Mouse (Mus musculus) limb, embryonic 13.5 days (tissue): ENCODE measurements around the gene Fhl2. TPM values are rescaled to one million over a fixed set of nuclear protein-coding genes. Genes with fewer than 3 reads are reported as not detected.

Source experiments
- ATAC-seq: fragments of 200-750 bp; cut with Nextera tagmentation; 2 replicates; pipeline ENCODE4 v1.8.0; 2017; ENCODE audit warnings: low read depth, moderate number of reproducible peaks, moderate TSS enrichment; ENCODE audit not compliant: low FRiP score
- H3K27ac ChIP-seq: fragments of 300-500 bp; sonication (generic); 2 replicates; pipeline ENCODE4 v1.5.1; 2015; ENCODE audit warnings: inconsistent platforms, mild to moderate bottlenecking, moderate library complexity
- H3K27me3 ChIP-seq: fragments of 300-500 bp; sonication (generic); 2 replicates; pipeline ENCODE4 v1.6.1; 2015; ENCODE audit warnings: mild to moderate bottlenecking, inconsistent platforms
- H3K36me3 ChIP-seq: fragments of 300-500 bp; sonication (generic); 2 replicates; pipeline ENCODE4 v1.6.1; 2015; ENCODE audit warnings: inconsistent platforms, mild to moderate bottlenecking, moderate library complexity
- H3K4me1 ChIP-seq: fragments of 300-500 bp; sonication (generic); 2 replicates; pipeline ENCODE4 v1.6.1; 2015; ENCODE audit warnings: inconsistent platforms
- H3K4me2 ChIP-seq: fragments of 300-500 bp; sonication (generic); replicated peaks from 2 replicates; pipeline ENCODE4 v1.6.1; 2015; ENCODE audit warnings: inconsistent platforms, mild to moderate bottlenecking, moderate library complexity
- H3K4me3 ChIP-seq: fragments of 300-500 bp; sonication (generic); 2 replicates; pipeline ENCODE4 v1.5.1; 2015; ENCODE audit warnings: moderate library complexity, mild to moderate bottlenecking, inconsistent platforms
- H3K9ac ChIP-seq: fragments of 300-500 bp; sonication (generic); 2 replicates; pipeline ENCODE4 v1.6.1; 2015; ENCODE audit warnings: mild to moderate bottlenecking, inconsistent platforms
- H3K9me3 ChIP-seq: fragments of 300-500 bp; sonication (generic); 2 replicates; pipeline ENCODE4 v1.6.1; 2016; ENCODE audit warnings: inconsistent platforms
- WGBS: fragments of 180-500 bp; shearing (Covaris S2); methylation state at CpG from one replicate; pipeline ENCODE4 v1.1.7; 2015; 5-methylcytosine and 5-hydroxymethylcytosine counted together
- polyA plus RNA-seq: library from polyadenylated mRNA; unstranded; fragments of >200 nt; fragmentation: Nextera tagmentation; extraction: Ambion mirVana; gene quantifications from 2 replicates; pipeline ENCODE4 v1.2.1, GENCODE M21; 2015

Gene Fhl2
- polyA plus RNA-seq, 1 experiment from 2014 or later: 19.1 TPM

GRCm38 (mm10) chr1:43215601-43216000 is 18.8 kb upstream of the Fhl2 start:
- Histone ChIP-seq H3K27ac (peak overlapping the region; percentile 63), H3K9ac (no peak overlapping the region), H3K4me1 (peaks cover 6% of the 10 kb centered on the region; the same call in 1 of the 2 replicates), H3K4me2 (no peak overlapping the region), H3K27me3 (no peaks in the 10 kb centered on the region), H3K36me3 (no peaks in the 10 kb centered on the region), H3K4me3 (no peak overlapping the region), H3K9me3 (no peaks in the 10 kb centered on the region)
- no peak for ATAC-seq
- 36% methylated on average over 3 of the region's 3 CpGs for WGBS

GRCm38 (mm10) chr1:43211274-43211673 is 14.5 kb upstream of the Fhl2 start:
- Histone ChIP-seq H3K36me3 (no peaks in the 10 kb centered on the region), H3K9me3 (no peaks in the 10 kb centered on the region), H3K9ac (no peak overlapping the region), H3K27me3 (no peaks in the 10 kb centered on the region), H3K4me2 (no peak overlapping the region), H3K27ac (no peak overlapping the region), H3K4me3 (no peak overlapping the region), H3K4me1 (peaks cover 6% of the 10 kb centered on the region; the same call in 1 of the 2 replicates)
- ATAC-seq: no peak
- WGBS: 50% methylated on average over 1 of the region's 1 CpGs

GRCm38 (mm10) chr1:43210285-43210684 is 13.5 kb upstream of the Fhl2 start:
- 77% methylated on average over 9 of the region's 9 CpGs for WGBS
- H3K36me3 ChIP-seq: no peaks in the 10 kb centered on the region
- no peak overlapping the region for H3K4me3 ChIP-seq
- no peak overlapping the region for H3K4me2 ChIP-seq
- H3K9me3 ChIP-seq: no peaks in the 10 kb centered on the region
- H3K9ac ChIP-seq: no peak overlapping the region
- H3K27ac ChIP-seq: no peak overlapping the region
- no peak for ATAC-seq
- no peaks in the 10 kb centered on the region for H3K4me1 ChIP-seq
- no peaks in the 10 kb centered on the region for H3K27me3 ChIP-seq

GRCm38 (mm10) chr1:43207147-43207546 is 10.4 kb upstream of the Fhl2 start:
- Histone ChIP-seq H3K9ac (no peak overlapping the region), H3K4me1 (no peaks in the 10 kb centered on the region), H3K27ac (no peak overlapping the region), H3K4me3 (no peak overlapping the region), H3K4me2 (no peak overlapping the region), H3K27me3 (no peaks in the 10 kb centered on the region), H3K36me3 (no peaks in the 10 kb centered on the region), H3K9me3 (no peaks in the 10 kb centered on the region)
- ATAC-seq: no peak
- WGBS: 79% methylated on average over 1 of the region's 1 CpGs

GRCm38 (mm10) chr1:43203282-43203681 is 6.5 kb upstream of the Fhl2 start:
- no peak overlapping the region for H3K9ac ChIP-seq
- WGBS: 24% methylated on average over 5 of the region's 5 CpGs
- ATAC-seq: no peak

GRCm38 (mm10) chr1:43202226-43202625 is 5.4 kb upstream of the Fhl2 start:
- no peak for ATAC-seq
- Histone ChIP-seq H3K4me3 (no peak overlapping the region), H3K27ac (no peak overlapping the region), H3K9me3 (no peaks in the 10 kb centered on the region), H3K36me3 (no peaks in the 10 kb centered on the region), H3K9ac (no peak overlapping the region), H3K4me2 (no peak overlapping the region), H3K4me1 (no peaks in the 10 kb centered on the region), H3K27me3 (no peaks in the 10 kb centered on the region)

More at GRCm38 (mm10) chr1:43203282-43203681, 6.5 kb upstream of the Fhl2 start:
- Histone ChIP-seq H3K36me3 (no peaks in the 10 kb centered on the region), H3K4me1 (no peaks in the 10 kb centered on the region), H3K4me3 (no peak overlapping the region), H3K9me3 (no peaks in the 10 kb centered on the region), H3K27me3 (no peaks in the 10 kb centered on the region), H3K27ac (no peak overlapping the region), H3K4me2 (no peak overlapping the region)

- H3K4me1 ChIP-seq: no peaks in the 10 kb centered on the region
- H3K4me2 ChIP-seq: no peak overlapping the region
- no peaks in the 10 kb centered on the region for H3K36me3 ChIP-seq
- no peak overlapping the region for H3K27ac ChIP-seq
- H3K9me3 ChIP-seq: no peaks in the 10 kb centered on the region
- H3K4me3 ChIP-seq: no peak overlapping the region
- H3K27me3 ChIP-seq: no peaks in the 10 kb centered on the region
- ATAC-seq: no peak
- H3K9ac ChIP-seq: no peak overlapping the region
- WGBS: 81% methylated on average over 2 of the region's 2 CpGs
Measured at GRCm38 (mm10) chr1:43201796-43202195, 5.0 kb upstream of the Fhl2 start.

GRCm38 (mm10) chr1:43199867-43200240 is 3.1 kb upstream of the Fhl2 start:
- no peaks in the 10 kb centered on the region for H3K9me3 ChIP-seq
- no peaks in the 10 kb centered on the region for H3K36me3 ChIP-seq
- no peaks in the 10 kb centered on the region for H3K27me3 ChIP-seq
- H3K4me2 ChIP-seq: no peak overlapping the region
- no peaks in the 10 kb centered on the region for H3K4me1 ChIP-seq
- 73% methylated on average over 3 of the region's 3 CpGs for WGBS
- H3K27ac ChIP-seq: no peak overlapping the region
- H3K4me3 ChIP-seq: no peak overlapping the region
- no peak for ATAC-seq
- H3K9ac ChIP-seq: no peak overlapping the region

- Histone ChIP-seq H3K27ac (no peak overlapping the region), H3K4me1 (no peaks in the 10 kb centered on the region), H3K9me3 (no peaks in the 10 kb centered on the region), H3K4me3 (no peak overlapping the region), H3K9ac (no peak overlapping the region), H3K4me2 (no peak overlapping the region), H3K36me3 (no peaks in the 10 kb centered on the region), H3K27me3 (no peaks in the 10 kb centered on the region)
- no peak for ATAC-seq
- 76% methylated on average over 3 of the region's 3 CpGs for WGBS
Measured at GRCm38 (mm10) chr1:43199210-43199866, 2.6 kb upstream of the Fhl2 start.

- H3K9me3 ChIP-seq: no peaks in the 10 kb centered on the region
- no peaks in the 10 kb centered on the region for H3K36me3 ChIP-seq
- no peak overlapping the region for H3K4me2 ChIP-seq
- no peaks in the 10 kb centered on the region for H3K4me1 ChIP-seq
- ATAC-seq: no peak
- no peak overlapping the region for H3K4me3 ChIP-seq
- H3K27ac ChIP-seq: no peak overlapping the region
- no peaks in the 10 kb centered on the region for H3K27me3 ChIP-seq
- 32% methylated on average over 1 of the region's 1 CpGs for WGBS
- H3K9ac ChIP-seq: no peak overlapping the region
Measured at GRCm38 (mm10) chr1:43196059-43196458, 725 bp downstream of the Fhl2 start.

GRCm38 (mm10) chr1:43193423-43193822 is 3.4 kb downstream of the Fhl2 start:
- no peaks in the 10 kb centered on the region for H3K4me1 ChIP-seq
- no peak overlapping the region for H3K4me3 ChIP-seq
- H3K36me3 ChIP-seq: no peaks in the 10 kb centered on the region
- H3K9me3 ChIP-seq: no peaks in the 10 kb centered on the region
- WGBS: 92% methylated on average over 6 of the region's 6 CpGs
- H3K27ac ChIP-seq: no peak overlapping the region
- H3K27me3 ChIP-seq: no peaks in the 10 kb centered on the region
- H3K4me2 ChIP-seq: no peak overlapping the region
- no peak for ATAC-seq
- no peak overlapping the region for H3K9ac ChIP-seq

- 60% methylated on average over 10 of the region's 10 CpGs for WGBS
Measured at GRCm38 (mm10) chr1:43192471-43192870, 4.3 kb downstream of the Fhl2 start.

GRCm38 (mm10) chr1:43191078-43191477 is 5.7 kb downstream of the Fhl2 start:
- no peaks in the 10 kb centered on the region for H3K9me3 ChIP-seq
- ATAC-seq: no peak
- no peak overlapping the region for H3K9ac ChIP-seq
- H3K36me3 ChIP-seq: no peaks in the 10 kb centered on the region
- no peak overlapping the region for H3K4me2 ChIP-seq
- WGBS: 82% methylated on average over 8 of the region's 8 CpGs
- H3K4me1 ChIP-seq: no peaks in the 10 kb centered on the region
- H3K4me3 ChIP-seq: no peak overlapping the region
- no peaks in the 10 kb centered on the region for H3K27me3 ChIP-seq
- H3K27ac ChIP-seq: no peak overlapping the region

More at GRCm38 (mm10) chr1:43192471-43192870, 4.3 kb downstream of the Fhl2 start:
- Histone ChIP-seq H3K9ac (no peak overlapping the region), H3K4me2 (no peak overlapping the region), H3K36me3 (no peaks in the 10 kb centered on the region), H3K4me1 (no peaks in the 10 kb centered on the region), H3K27me3 (no peaks in the 10 kb centered on the region), H3K4me3 (no peak overlapping the region), H3K9me3 (no peaks in the 10 kb centered on the region), H3K27ac (no peak overlapping the region)
- ATAC-seq: no peak
